Mouse (Mus musculus) cerebellum, postnatal 14 days (tissue): ENCODE results near the gene Sec24d.
"Not testable (repeated sequence)": the region's sequence is repeated elsewhere in the genome, so short reads cannot be mapped to it uniquely, and the experiment has no call there.

ENCODE experiments used
- DNase-seq, 2 experiments: peaks; one replicate each; pipeline ENCODE4 v3.0.0; 2021; ENCODE audit warnings: mixed read lengths in 2 of 2

Gene Sec24d

GRCm38 (mm10) chr3:123343690-123344089 is 76.4 kb downstream of the Sec24d start:
- no peak for DNase-seq

- no peak for DNase-seq
These were observed 81.0 kb downstream of the Sec24d start for GRCm38 (mm10) chr3:123348080-123348802.

DNA sequence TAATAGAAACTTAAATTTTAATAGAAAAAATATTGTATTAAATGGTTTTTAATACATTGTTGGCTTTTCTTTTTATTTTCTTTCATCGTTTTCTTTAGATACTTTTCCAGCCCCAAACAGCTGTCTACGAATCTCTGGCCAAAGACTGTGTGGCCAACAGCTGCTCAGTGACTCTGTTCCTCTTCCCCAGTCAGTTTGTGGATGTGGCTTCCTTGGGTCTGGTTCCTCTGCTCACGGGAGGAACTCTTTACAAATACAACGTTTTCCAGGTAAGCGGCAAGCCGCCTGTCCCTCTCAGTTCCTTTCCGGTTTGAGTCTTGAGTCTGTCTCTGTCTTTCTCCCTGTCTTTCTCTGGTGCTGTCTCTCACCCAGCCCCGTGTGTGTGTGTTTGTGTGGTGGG is 83.3 kb downstream of the Sec24d start:
- no peak for DNase-seq

- no peak for DNase-seq
These were observed 84.3 kb downstream of the Sec24d start for GRCm38 (mm10) chr3:123351519-123351918.

- DNase-seq, result peak; percentile 61 to 68
These were observed 85.9 kb downstream of the Sec24d start for GRCm38 (mm10) chr3:123353183-123353582.

DNA sequence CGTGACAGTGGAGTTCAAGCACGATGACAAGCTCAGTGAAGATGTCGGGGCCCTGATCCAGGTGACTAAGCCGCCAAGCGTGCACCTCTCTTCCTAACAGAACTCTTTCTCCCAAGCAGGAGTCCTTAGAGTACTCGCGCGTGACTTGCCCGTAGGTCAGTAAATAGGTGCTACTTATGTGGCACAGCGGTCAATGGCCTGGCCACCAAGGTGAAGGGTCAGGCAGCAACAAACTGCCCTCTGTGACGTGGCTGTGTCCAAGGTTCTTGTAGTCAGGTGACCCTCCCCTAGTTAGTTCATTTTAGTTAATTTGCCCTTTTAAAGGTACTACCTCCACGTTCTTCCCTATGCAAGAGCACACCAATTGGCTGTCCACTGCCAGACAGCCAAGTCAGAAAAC is 86.4 kb downstream of the Sec24d start:
- DNase-seq, result no peak

DNA sequence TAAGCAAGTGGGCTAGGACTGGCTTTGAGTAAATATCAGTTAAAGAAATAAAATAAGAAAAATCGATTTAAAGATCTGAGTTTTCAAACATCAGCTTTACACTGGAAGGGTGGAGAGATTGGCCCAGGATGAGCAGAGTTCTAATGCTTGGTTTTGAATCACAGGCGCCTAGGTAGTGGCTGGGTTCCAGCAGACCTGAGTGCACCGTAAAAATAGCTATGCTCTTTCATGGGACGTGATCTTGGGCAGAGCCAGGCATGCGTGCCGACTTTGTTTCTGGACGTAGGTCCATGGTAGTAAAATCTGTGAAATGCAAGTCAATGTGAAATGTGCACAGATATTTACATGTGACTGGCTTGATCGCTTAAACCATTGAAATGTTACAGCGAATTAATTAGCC is 87.1 kb downstream of the Sec24d start:
- no peak for DNase-seq

DNA sequence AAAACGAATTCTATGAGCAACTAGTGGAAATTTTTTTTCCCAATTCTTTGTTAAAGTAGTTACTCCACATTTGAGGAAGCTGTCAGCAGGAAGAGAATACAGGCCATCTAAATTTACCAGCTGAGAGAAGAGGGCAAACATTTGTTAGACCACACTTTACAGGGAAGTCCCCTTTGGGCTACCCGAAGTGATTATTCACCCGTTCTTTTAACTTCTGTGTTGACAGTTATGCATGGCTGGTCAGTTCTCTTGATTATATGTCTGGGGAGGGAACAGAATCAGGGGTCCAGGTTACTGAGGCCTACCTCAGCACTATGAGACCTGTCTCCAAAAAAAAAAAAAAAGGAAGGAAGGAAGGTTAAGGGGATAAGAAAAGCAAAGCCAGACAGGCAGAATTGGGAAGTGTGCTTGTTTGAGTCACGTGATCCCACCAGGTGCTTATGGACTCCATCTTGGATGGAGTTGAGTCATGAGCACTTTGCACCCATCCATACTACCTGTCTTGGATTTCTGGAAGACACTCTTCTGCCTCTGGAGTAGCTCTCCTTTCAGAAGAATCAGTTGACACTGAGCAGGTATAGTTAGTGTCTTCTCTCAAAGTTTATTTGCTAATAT is 89.2 kb downstream of the Sec24d start:
- DNase-seq, result no peak

- DNase-seq, result not testable (repeated sequence)
These were observed 99.6 kb downstream of the Sec24d start for GRCm38 (mm10) chr3:123366820-123367219.

- DNase-seq, result no peak
These were observed 101.9 kb downstream of the Sec24d start for GRCm38 (mm10) chr3:123369161-123369560.

DNA sequence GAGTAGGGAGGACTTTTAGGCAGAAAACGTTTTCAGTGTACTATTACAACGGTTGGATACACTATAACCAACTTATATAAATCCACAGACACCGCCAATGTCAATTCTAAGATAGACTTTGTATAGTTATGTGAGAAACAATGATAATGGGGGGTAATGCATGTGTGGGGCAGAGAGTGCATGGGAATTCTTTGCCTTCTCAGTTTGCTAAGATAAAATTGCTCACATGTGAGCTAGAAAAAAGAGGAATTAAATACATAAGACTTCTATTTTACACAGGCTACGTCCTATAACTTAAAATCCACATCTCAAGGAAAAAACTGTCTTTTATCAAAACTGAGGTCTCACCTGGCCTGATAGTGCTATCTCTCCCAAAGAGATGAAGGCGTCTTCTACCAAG is 103.7 kb downstream of the Sec24d start:
- DNase-seq, result no peak

DNA sequence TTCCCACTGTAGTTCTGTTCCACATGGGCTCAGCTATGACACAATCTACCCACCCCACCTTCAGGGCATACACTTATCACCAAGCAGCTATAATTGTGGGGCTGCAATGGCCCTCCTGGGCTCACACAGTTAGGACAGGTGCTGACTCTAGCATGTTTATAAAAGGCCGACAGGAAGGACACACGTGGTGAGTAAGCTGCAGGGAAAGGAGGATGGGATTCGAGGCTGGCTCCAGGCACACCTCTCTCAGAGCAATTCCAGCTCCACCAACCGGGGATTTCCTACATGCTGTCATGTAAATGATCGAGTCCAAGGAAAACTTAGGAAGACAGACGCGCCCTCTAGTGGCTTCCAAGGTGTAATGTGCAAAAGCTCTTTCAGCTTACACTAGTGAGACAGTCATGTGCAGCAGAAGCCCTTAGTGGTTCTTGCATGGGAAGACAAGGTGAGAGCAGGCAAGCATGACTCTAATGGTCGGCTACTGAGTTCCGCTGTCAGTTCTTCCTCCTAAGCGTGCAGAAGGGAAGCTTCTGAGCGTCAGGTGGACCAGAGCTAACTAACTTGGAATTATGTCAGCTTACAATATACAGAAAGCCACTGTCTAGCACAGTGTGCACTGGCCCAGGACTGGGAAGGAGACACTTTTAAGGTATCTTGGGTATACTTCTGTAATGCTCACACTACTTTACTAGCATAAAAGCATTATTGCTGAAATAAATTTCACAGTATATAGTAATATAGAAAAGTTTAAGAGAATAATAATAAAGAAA is 104.7 kb downstream of the Sec24d start:
- DNase-seq, result peak; percentile 71 to 81

- no peak for DNase-seq
These were observed 109.3 kb downstream of the Sec24d start for GRCm38 (mm10) chr3:123376562-123376961.

GRCm38 (mm10) chr3:123384435-123384834 is 117.2 kb downstream of the Sec24d start:
- DNase-seq, result no peak

DNA sequence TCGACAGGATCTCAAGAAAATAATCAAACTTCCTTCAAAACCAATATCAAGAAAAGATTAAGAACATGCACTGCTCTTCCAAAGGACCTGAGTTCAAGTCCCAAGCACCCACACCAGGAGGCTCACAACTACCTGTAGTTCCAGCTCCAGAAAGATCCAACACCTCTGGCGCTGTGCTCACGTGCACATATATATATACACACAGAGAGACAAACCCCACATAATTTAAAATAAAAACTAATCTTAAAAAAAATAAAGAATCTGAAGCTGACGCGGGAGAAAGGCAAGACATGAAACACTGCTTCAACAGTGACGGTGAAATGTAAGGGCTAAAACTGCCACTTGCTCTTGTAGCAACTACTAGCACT is 117.8 kb downstream of the Sec24d start:
- DNase-seq, result peak in 1 of 2 experiments; percentile 12

- peak; percentile 98 for DNase-seq
These were observed 118.4 kb downstream of the Sec24d start, which contains the start of gene Mettl14 for GRCm38 (mm10) chr3:123385486-123386156. TSS of gene Mettl14 (minus strand) at chr3:123386108.

DNA sequence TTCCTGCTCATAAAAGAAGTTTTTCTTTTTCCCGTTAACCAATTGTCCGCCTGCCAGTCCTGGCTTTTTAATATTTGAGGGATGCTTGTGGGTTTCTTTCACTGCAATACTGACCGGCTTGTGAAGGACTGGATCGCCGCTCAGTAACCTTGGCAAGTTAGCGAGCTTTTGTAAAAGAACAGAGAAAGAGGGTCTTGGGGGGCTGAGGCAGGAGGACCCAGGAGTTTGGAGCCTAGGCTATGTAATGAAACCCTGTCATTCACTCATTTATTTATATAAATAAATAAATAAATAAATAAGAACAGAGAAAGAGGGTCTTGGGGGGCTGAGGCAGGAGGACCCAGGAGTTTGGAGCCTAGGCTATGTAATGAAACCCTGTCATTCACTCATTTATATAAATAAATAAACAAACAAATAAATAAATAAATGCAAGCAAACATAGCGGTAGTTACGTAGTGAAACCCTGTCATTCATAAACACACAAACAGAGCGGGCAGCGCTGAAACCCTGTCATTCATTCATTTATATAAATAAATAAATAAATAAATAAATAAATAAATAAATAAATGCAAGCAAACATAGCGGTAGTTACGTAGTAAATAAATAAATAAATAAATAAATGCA is 119.0 kb downstream of the Sec24d start:
- DNase-seq, result peak in 1 of 2 experiments; percentile 19

- no peak for DNase-seq
These were observed 123.9 kb downstream of the Sec24d start for GRCm38 (mm10) chr3:123391180-123391579.

- no peak for DNase-seq
These were observed 128.4 kb downstream of the Sec24d start for GRCm38 (mm10) chr3:123395611-123396010.

- no peak for DNase-seq
These were observed 130.6 kb downstream of the Sec24d start for GRCm38 (mm10) chr3:123397562-123398481.

GRCm38 (mm10) chr3:123404945-123405344 is 137.7 kb downstream of the Sec24d start:
- no peak for DNase-seq
